Mouse (Mus musculus) myocyte (in vitro differentiated cells): ENCODE data around the gene Eci2. TPM values are rescaled to one million over a fixed set of nuclear protein-coding genes. Genes with fewer than 3 reads are reported as not detected.
"Not testable (repeated sequence)": the region's sequence is repeated elsewhere in the genome, so short reads cannot be mapped to it uniquely, and the experiment has no call there.

Source experiments
- H3K27me3 ChIP-seq: one replicate; pipeline ENCODE4 v1.6.1; 2011; ENCODE audit not compliant: control insufficient read depth, insufficient read depth, insufficient read length
- H3K36me3 ChIP-seq: one replicate; pipeline ENCODE4 v1.6.1; 2011; ENCODE audit not compliant: control insufficient read depth, insufficient read depth
- H3K4me2 ChIP-seq: one replicate; pipeline ENCODE4 v1.6.1; 2011; ENCODE audit warnings: low read depth, control low read depth
- H3K4me3 ChIP-seq: one replicate; pipeline ENCODE4 v1.5.1; 2011; ENCODE audit warnings: mild to moderate bottlenecking, control low read depth, moderate library complexity
- H3K79me2 ChIP-seq: one replicate; pipeline ENCODE4 v1.6.1; 2011; ENCODE audit not compliant: control insufficient read depth, insufficient read depth
- H3ac ChIP-seq: one replicate; pipeline ENCODE4 v1.6.1; 2011; ENCODE audit not compliant: control insufficient read depth, insufficient read length
- CEBPB ChIP-seq: IDR thresholded peaks from 2 replicates; pipeline ENCODE4 v1.6.1; 2011; ENCODE audit warnings: mild to moderate bottlenecking, moderate library complexity; ENCODE audit not compliant: poor library complexity, insufficient read depth, severe bottlenecking
- E2F4 ChIP-seq: IDR thresholded peaks from one replicate; pipeline ENCODE4 v1.6.1; 2011; ENCODE audit warnings: mild to moderate bottlenecking, control low read depth, moderate library complexity; ENCODE audit not compliant: insufficient read depth
- MAX ChIP-seq: IDR thresholded peaks from one replicate; pipeline ENCODE4 v1.6.1; 2011; ENCODE audit warnings: low read depth, mild to moderate bottlenecking, control low read depth
- MYOD1 ChIP-seq, 3 experiments: IDR thresholded peaks; one replicate each; pipeline ENCODE4 v1.6.1; 2011; ENCODE audit warnings: control low read depth in 2 of 3, low read depth in 2 of 3, mild to moderate bottlenecking in 2 of 3, moderate library complexity in 1 of 3; ENCODE audit not compliant: insufficient read length in 2 of 3, control insufficient read depth in 1 of 3
- MYOG ChIP-seq, 3 experiments: IDR thresholded peaks; one replicate each; pipeline ENCODE4 v1.6.1; 2011; ENCODE audit warnings: control low read depth in 2 of 3, low read depth in 2 of 3, mild to moderate bottlenecking in 2 of 3; ENCODE audit not compliant: insufficient read length in 2 of 3, control insufficient read depth in 1 of 3, insufficient read depth in 1 of 3
- POLR2A ChIP-seq: IDR thresholded peaks from one replicate; pipeline ENCODE4 v1.6.1; 2011; ENCODE audit warnings: low read depth, mild to moderate bottlenecking, control low read depth, moderate library complexity; ENCODE audit not compliant: insufficient read length
- POLR2AphosphoS2 ChIP-seq: IDR thresholded peaks from one replicate; pipeline ENCODE4 v1.6.1; 2011; ENCODE audit warnings: low read depth, control low read depth; ENCODE audit not compliant: insufficient read length
- REST ChIP-seq: IDR thresholded peaks from one replicate; pipeline ENCODE4 v1.6.1; 2011; ENCODE audit warnings: mild to moderate bottlenecking, control low read depth, moderate library complexity; ENCODE audit not compliant: insufficient read depth, insufficient read length
- SRF ChIP-seq: IDR thresholded peaks from one replicate; pipeline ENCODE4 v1.6.1; 2011; ENCODE audit warnings: low read depth; ENCODE audit not compliant: control insufficient read depth, insufficient read length
- TCF12 ChIP-seq: IDR thresholded peaks from one replicate; pipeline ENCODE4 v1.6.1; 2011; ENCODE audit warnings: mild to moderate bottlenecking, control low read depth; ENCODE audit not compliant: poor library complexity, insufficient read depth, severe bottlenecking
- TCF3 ChIP-seq: IDR thresholded peaks from one replicate; pipeline ENCODE4 v1.6.1; 2011; ENCODE audit warnings: low read depth, control low read depth; ENCODE audit not compliant: insufficient read length
- USF1 ChIP-seq: IDR thresholded peaks from one replicate; pipeline ENCODE4 v1.6.1; 2011; ENCODE audit warnings: low read depth, mild to moderate bottlenecking, control low read depth, moderate library complexity
- polyA plus RNA-seq: library from polyadenylated mRNA; unstranded; fragments of >200 nt; fragmentation: generic; extraction: Trizol; gene quantifications from one replicate; pipeline ENCODE4 v1.2.1, GENCODE M21; 2012; ENCODE audit warnings: missing spikeins

Gene Eci2
- polyA plus RNA-seq, 1 experiment, result 62.9 TPM

GRCm38 (mm10) chr13:35033571-35033970, 6.7 kb upstream of the Eci2 start:
- Histone ChIP-seq H3K79me2 (no peaks in the 10 kb centered on the region), H3K4me2 (no peak overlapping the region), H3K4me3 (no peak overlapping the region), H3K27me3 (no peaks in the 10 kb centered on the region), H3ac (no peak overlapping the region), H3K36me3 (no peaks in the 10 kb centered on the region)
- TF ChIP-seq MYOG (IDR thresholded peaks at IDR 0.05; ENCODE audit: control insufficient read depth in 1 of 3, insufficient read depth in 1 of 3, insufficient read length in 2 of 3, low read depth in 2 of 3), result no peak
- TF ChIP-seq MYOD1 (IDR thresholded peaks at IDR 0.05; ENCODE audit: control insufficient read depth in 1 of 3, insufficient read length in 2 of 3, low read depth in 2 of 3), result no peak
- no peak for TF ChIP-seq TCF3
- TF ChIP-seq REST, result no peak
- TF ChIP-seq SRF, result no peak
- TF ChIP-seq POLR2A, result no peak
- no peak for TF ChIP-seq USF1

- Histone ChIP-seq H3K27me3 (no peaks in the 10 kb centered on the region), H3K36me3 (no peaks in the 10 kb centered on the region)
These were observed 4.8 kb upstream of the Eci2 start for GRCm38 (mm10) chr13:35031684-35032082.

DNA sequence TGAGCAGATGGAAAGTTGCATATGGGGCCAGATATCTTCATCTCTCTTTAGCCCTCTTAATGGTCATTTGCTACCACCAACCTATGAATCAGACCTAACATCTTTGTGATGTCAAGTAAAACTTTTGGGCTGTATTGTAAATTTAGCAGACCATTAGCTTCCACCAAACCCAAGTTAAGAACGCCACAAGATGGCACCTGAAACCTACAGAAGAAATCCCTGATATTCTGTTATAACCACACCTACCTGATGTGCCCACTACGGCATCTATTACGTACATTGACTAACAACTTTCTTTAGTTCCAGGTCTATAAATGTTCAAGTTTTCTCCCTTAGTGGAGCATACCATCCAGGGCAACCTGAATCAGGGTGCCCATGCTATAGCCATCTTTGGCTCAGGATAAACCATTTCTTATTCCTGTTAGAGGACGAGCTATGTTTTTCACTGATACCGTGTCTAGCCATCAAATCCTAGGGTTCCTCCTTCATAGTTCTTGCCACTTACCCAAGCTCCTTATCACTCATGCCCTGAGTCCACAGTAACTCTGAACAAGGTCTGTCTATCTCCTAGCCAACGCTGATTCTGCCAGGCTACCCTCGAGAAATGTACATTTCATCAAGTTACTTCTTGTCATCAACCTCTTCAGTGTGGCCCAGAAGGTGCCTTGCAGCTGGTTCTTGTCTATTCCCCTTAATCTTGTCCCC, 4.2 kb upstream of the Eci2 start:
- TF ChIP-seq MAX (no peak), SRF (no peak), MYOD1 (IDR thresholded peaks at IDR 0.05; ENCODE audit: control insufficient read depth in 1 of 3, insufficient read length in 2 of 3, low read depth in 2 of 3) (no peak), USF1 (no peak), CEBPB (no peak), TCF3 (no peak), REST (no peak), POLR2A (no peak), E2F4 (no peak), TCF12 (no peak), POLR2AphosphoS2 (no peak), MYOG (IDR thresholded peaks at IDR 0.05; ENCODE audit: control insufficient read depth in 1 of 3, insufficient read depth in 1 of 3, insufficient read length in 2 of 3, low read depth in 2 of 3) (no peak)
- Histone ChIP-seq H3K79me2 (no peaks in the 10 kb centered on the region), H3ac (no peak overlapping the region), H3K36me3 (no peaks in the 10 kb centered on the region), H3K27me3 (no peaks in the 10 kb centered on the region), H3K4me2 (no peak overlapping the region), H3K4me3 (no peak overlapping the region)

More at GRCm38 (mm10) chr13:35031684-35032082, 4.8 kb upstream of the Eci2 start:
- Histone ChIP-seq H3K4me2 (no peak overlapping the region), H3K4me3 (no peak overlapping the region), H3ac (no peak overlapping the region), H3K79me2 (no peaks in the 10 kb centered on the region)
- TF ChIP-seq MYOG (IDR thresholded peaks at IDR 0.05; ENCODE audit: control insufficient read depth in 1 of 3, insufficient read depth in 1 of 3, insufficient read length in 2 of 3, low read depth in 2 of 3) (no peak), REST (no peak), CEBPB (no peak), MYOD1 (IDR thresholded peaks at IDR 0.05; ENCODE audit: control insufficient read depth in 1 of 3, insufficient read length in 2 of 3, low read depth in 2 of 3) (no peak), POLR2A (no peak), USF1 (no peak), MAX (no peak), SRF (no peak), E2F4 (no peak), POLR2AphosphoS2 (no peak), TCF12 (no peak), TCF3 (no peak)

- TF ChIP-seq TCF12 (no peak), MYOG (IDR thresholded peaks at IDR 0.05; ENCODE audit: control insufficient read depth in 1 of 3, insufficient read depth in 1 of 3, insufficient read length in 2 of 3, low read depth in 2 of 3) (no peak), USF1 (no peak), REST (no peak), TCF3 (no peak), MYOD1 (IDR thresholded peaks at IDR 0.05; ENCODE audit: control insufficient read depth in 1 of 3, insufficient read length in 2 of 3, low read depth in 2 of 3) (no peak), CEBPB (no peak), E2F4 (no peak), POLR2A (no peak), SRF (no peak), POLR2AphosphoS2 (no peak), MAX (no peak)
- Histone ChIP-seq H3ac (no peak overlapping the region), H3K36me3 (no peaks in the 10 kb centered on the region), H3K4me3 (no peak overlapping the region), H3K27me3 (no peaks in the 10 kb centered on the region), H3K4me2 (no peak overlapping the region), H3K79me2 (no peaks in the 10 kb centered on the region)
These were observed 1.5 kb upstream of the Eci2 start for GRCm38 (mm10) chr13:35028365-35028764.

- H3K27me3 ChIP-seq, H3K36me3 ChIP-seq, H3K4me3 ChIP-seq, H3K4me2 ChIP-seq, H3K79me2 ChIP-seq, H3ac ChIP-seq: not testable (repeated sequence)
These were observed 3.5 kb downstream of the Eci2 start for GRCm38 (mm10) chr13:35023401-35023800.
